13 mouse cellular contexts compared by ENCODE assay signal in the genomic region with DNA sequence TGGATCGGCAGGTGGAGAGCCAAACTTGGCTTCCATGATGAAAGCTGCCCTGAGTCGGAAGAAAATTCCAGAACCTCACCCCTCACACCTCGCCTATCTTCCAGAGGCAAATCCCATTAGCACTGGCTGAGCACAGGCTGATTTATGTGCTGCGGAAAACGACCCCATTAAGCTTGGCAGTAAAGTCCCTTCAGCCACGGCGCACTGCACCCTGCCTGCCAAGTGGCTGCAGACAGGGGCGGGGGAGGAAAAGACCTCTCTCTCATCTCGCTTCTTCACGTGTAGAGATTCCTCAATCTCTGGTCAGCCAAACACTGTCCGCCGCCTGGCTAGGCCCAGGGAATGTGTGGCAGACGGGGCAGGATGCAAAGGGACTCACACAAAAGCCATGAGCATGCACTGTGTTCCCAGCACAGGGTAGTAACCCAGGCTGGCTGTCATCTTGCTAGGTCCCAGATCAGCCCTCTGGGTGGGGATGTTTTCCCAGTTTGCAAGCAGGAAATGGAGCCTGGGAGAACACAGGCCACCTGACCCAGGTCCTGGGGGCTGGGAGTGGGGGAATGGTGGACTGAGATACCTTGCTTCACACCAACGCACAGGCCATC.
DNase-seq lines count a peak whose midpoint lies in the region; ATAC-seq lines count a peak whose summit lies in the region.
"Had no signal": no experiment of that assay in that cellular context is flagged by ENCODE, and none has a peak within 500 bp of the region (broad histone marks: within the 10 kb centered on the region; RNA-seq: fewer than 3 reads in every experiment).

No protein-coding gene starts in this region.

- peaks cover 52% of the 10 kb centered on the region for H3K27me3 ChIP-seq in kidney, embryonic 15.5 days
- no peaks in the 10 kb centered on the region for H3K27me3 ChIP-seq in midbrain, embryonic 13.5 days
- H3K27me3 ChIP-seq in midbrain, embryonic 11.5 days (ENCODE audit: control insufficient read depth, insufficient read depth, low read length): no peaks in the 10 kb centered on the region
- no peaks in the 10 kb centered on the region for H3K27me3 ChIP-seq in hindbrain, embryonic 16.5 days (replicated peaks; ENCODE audit: control insufficient read depth, insufficient read depth, low read length)
- H3K27me3 ChIP-seq in neural tube, embryonic 13.5 days: no peaks in the 10 kb centered on the region
- H3K27me3 ChIP-seq: liver, embryonic 13.5 days had no signal

- peaks cover 24% of the 10 kb centered on the region for H3K4me1 ChIP-seq in kidney, embryonic 15.5 days
- H3K4me1 ChIP-seq in midbrain, embryonic 13.5 days (replicated peaks): peaks cover 29% of the 10 kb centered on the region
- H3K4me1 ChIP-seq in midbrain, embryonic 11.5 days (ENCODE audit: control insufficient read depth, insufficient read depth, low read length): no peaks in the 10 kb centered on the region
- peaks cover 8% of the 10 kb centered on the region for H3K4me1 ChIP-seq in hindbrain, embryonic 16.5 days (ENCODE audit: control insufficient read depth, insufficient read depth, low read depth, low read length)
- peaks cover 38% of the 10 kb centered on the region for H3K4me1 ChIP-seq in neural tube, embryonic 13.5 days (replicated peaks)

- no peaks in the 10 kb centered on the region for H3K9me3 ChIP-seq in kidney, embryonic 15.5 days (replicated peaks)
- no peaks in the 10 kb centered on the region for H3K9me3 ChIP-seq in midbrain, embryonic 13.5 days
- no peaks in the 10 kb centered on the region for H3K9me3 ChIP-seq in midbrain, embryonic 11.5 days (ENCODE audit: control insufficient read depth, low read length)
- no peaks in the 10 kb centered on the region for H3K9me3 ChIP-seq in hindbrain, embryonic 16.5 days (ENCODE audit: control insufficient read depth, low read length)
- H3K9me3 ChIP-seq in neural tube, embryonic 13.5 days: no peaks in the 10 kb centered on the region
- H3K9me3 ChIP-seq: liver, embryonic 13.5 days had no signal

- peak; percentile 88 for ATAC-seq in kidney, embryonic 15.5 days (replicated peaks; ENCODE audit: low FRiP score)
- ATAC-seq in midbrain, embryonic 13.5 days: no peak
- ATAC-seq in midbrain, embryonic 11.5 days (ENCODE audit: low FRiP score): no peak
- peak; percentile 61; the same call in 1 of the 2 replicates for ATAC-seq in hindbrain, embryonic 16.5 days
- peak; percentile 83 for ATAC-seq in neural tube, embryonic 13.5 days (ENCODE audit: low read depth)
- ATAC-seq: intestine, postnatal 0 days had no signal

- DNase-seq in kidney, adult 9 months: no peak
- DNase-seq in midbrain, embryonic 11.5 days (ENCODE audit: low spot score, missing footprints): no peak
- DNase-seq in retina, postnatal 1 day: no peak
- DNase-seq in frontal cortex, postnatal 36 days (ENCODE audit: low spot score in 2 of 2): no peak
- DNase-seq: cerebellum, adult 18-20 months; liver, embryonic 13.5 days; thymus, postnatal 25 days had no signal

- WGBS in kidney, embryonic 15.5 days: 6% methylated on average over 14 of the region's 14 CpGs
- 54% methylated on average over 14 of the region's 14 CpGs for WGBS in midbrain, embryonic 13.5 days
- 60% methylated on average over 14 of the region's 14 CpGs for WGBS in midbrain, embryonic 11.5 days
- 45% methylated on average over 14 of the region's 14 CpGs for WGBS in hindbrain, embryonic 16.5 days
- 23% methylated on average over 14 of the region's 14 CpGs for WGBS in neural tube, embryonic 13.5 days

- H3K27ac ChIP-seq in kidney, embryonic 15.5 days: peak overlapping the region; percentile 69
- H3K27ac ChIP-seq in midbrain, embryonic 13.5 days: 0 out of 2 replicates have a peak overlapping the region, but pooled peaks have one; percentile 19
- H3K27ac ChIP-seq in midbrain, embryonic 11.5 days (ENCODE audit: low read depth, low read length): no peak overlapping the region
- peak overlapping the region; percentile 58; the same call in 1 of the 2 replicates for H3K27ac ChIP-seq in hindbrain, embryonic 16.5 days (ENCODE audit: low read depth, low read length)
- H3K27ac ChIP-seq in neural tube, embryonic 13.5 days (replicated peaks): peak overlapping the region; percentile 72
- H3K27ac ChIP-seq: liver, embryonic 13.5 days had no signal

- H3K4me3 ChIP-seq in kidney, embryonic 15.5 days (replicated peaks): no peak overlapping the region
- H3K4me3 ChIP-seq in midbrain, embryonic 13.5 days (replicated peaks): no peak overlapping the region
- H3K4me3 ChIP-seq in midbrain, embryonic 11.5 days (ENCODE audit: low read depth, low read length): no peak overlapping the region
- H3K4me3 ChIP-seq in hindbrain, embryonic 16.5 days (ENCODE audit: low read length): no peak overlapping the region
- H3K4me3 ChIP-seq in neural tube, embryonic 13.5 days: no peak overlapping the region
- H3K4me3 ChIP-seq: erythroblast, embryonic 14.5 days; liver, embryonic 13.5 days had no signal

- peak overlapping the region; percentile 30 for H3K4me2 ChIP-seq in kidney, embryonic 15.5 days
- no peak overlapping the region for H3K4me2 ChIP-seq in midbrain, embryonic 13.5 days (replicated peaks)
- no peak overlapping the region for H3K4me2 ChIP-seq in midbrain, embryonic 11.5 days
- no peak overlapping the region for H3K4me2 ChIP-seq in hindbrain, embryonic 16.5 days (ENCODE audit: low read length)
- H3K4me2 ChIP-seq in neural tube, embryonic 13.5 days: no peak overlapping the region
- H3K4me2 ChIP-seq: liver, embryonic 13.5 days had no signal

- H3K36me3 ChIP-seq in kidney, embryonic 15.5 days: no peaks in the 10 kb centered on the region
- H3K36me3 ChIP-seq in midbrain, embryonic 13.5 days: no peaks in the 10 kb centered on the region
- H3K36me3 ChIP-seq in midbrain, embryonic 11.5 days (ENCODE audit: control insufficient read depth, insufficient read depth, low read length): no peaks in the 10 kb centered on the region
- H3K36me3 ChIP-seq in hindbrain, embryonic 16.5 days (ENCODE audit: control insufficient read depth, insufficient read depth, low read length): no peaks in the 10 kb centered on the region
- H3K36me3 ChIP-seq in neural tube, embryonic 13.5 days: no peaks in the 10 kb centered on the region
- H3K36me3 ChIP-seq: liver, embryonic 13.5 days had no signal

- no peak overlapping the region for H3K9ac ChIP-seq in kidney, embryonic 15.5 days
- 0 out of 2 replicates have a peak overlapping the region, but pooled peaks have one; percentile 19 for H3K9ac ChIP-seq in midbrain, embryonic 13.5 days (replicated peaks)
- H3K9ac ChIP-seq in midbrain, embryonic 11.5 days (ENCODE audit: low read length): no peak overlapping the region
- H3K9ac ChIP-seq in hindbrain, embryonic 16.5 days (ENCODE audit: low read depth, low read length): no peak overlapping the region
- no peak overlapping the region; the same call in 1 of the 2 replicates for H3K9ac ChIP-seq in neural tube, embryonic 13.5 days
- H3K9ac ChIP-seq: liver, embryonic 13.5 days had no signal

Comparison
In these comparisons a context has a peak if more than half of its experiments do, and no peak if none do; other contexts are left out.
1. ATAC-seq: peak in kidney, embryonic 15.5 days (single experiment), hindbrain, embryonic 16.5 days (single experiment) and neural tube, embryonic 13.5 days (single experiment); none in midbrain, embryonic 13.5 days (single experiment) and midbrain, embryonic 11.5 days (single experiment).